Mouse (Mus musculus) hindbrain, embryonic 13.5 days (tissue): ENCODE results near the gene Higd2a. TPM values are rescaled to one million over a fixed set of nuclear protein-coding genes. Genes with fewer than 3 reads are reported as not detected.

Experiments used
- ATAC-seq: fragments of 200-750 bp; cut with Nextera tagmentation; 2 replicates; pipeline ENCODE4 v1.8.0; 2017; ENCODE audit warnings: moderate TSS enrichment; ENCODE audit not compliant: low FRiP score
- H3K27ac ChIP-seq: fragments of 300-500 bp; sonication (generic); 2 replicates; pipeline ENCODE4 v1.5.1; 2015; ENCODE audit warnings: inconsistent platforms, mild to moderate bottlenecking, moderate library complexity
- H3K27me3 ChIP-seq: fragments of 300-500 bp; sonication (generic); 2 replicates; pipeline ENCODE4 v1.6.1; 2015; ENCODE audit warnings: mild to moderate bottlenecking, inconsistent platforms
- H3K36me3 ChIP-seq: fragments of 300-500 bp; sonication (generic); 2 replicates; pipeline ENCODE4 v1.6.1; 2015; ENCODE audit warnings: mild to moderate bottlenecking, inconsistent platforms
- H3K4me1 ChIP-seq: fragments of 300-500 bp; sonication (generic); replicated peaks from 2 replicates; pipeline ENCODE4 v1.6.1; 2015; ENCODE audit warnings: inconsistent platforms
- H3K4me2 ChIP-seq: fragments of 300-500 bp; sonication (generic); 2 replicates; pipeline ENCODE4 v1.6.1; 2015; ENCODE audit warnings: inconsistent platforms, mild to moderate bottlenecking, moderate library complexity
- H3K4me3 ChIP-seq: fragments of 300-500 bp; sonication (generic); 2 replicates; pipeline ENCODE4 v1.5.1; 2015; ENCODE audit warnings: mild to moderate bottlenecking, inconsistent platforms
- H3K9ac ChIP-seq: fragments of 300-500 bp; sonication (generic); 2 replicates; pipeline ENCODE4 v1.6.1; 2015; ENCODE audit warnings: mild to moderate bottlenecking, inconsistent platforms
- H3K9me3 ChIP-seq: fragments of 300-500 bp; sonication (generic); 2 replicates; pipeline ENCODE4 v1.6.1; 2016; ENCODE audit warnings: inconsistent platforms
- WGBS: fragments of 180-500 bp; shearing (Covaris S2); methylation state at CpG from one replicate; pipeline ENCODE4 v1.1.7; 2015; 5-methylcytosine and 5-hydroxymethylcytosine counted together
- polyA plus RNA-seq: library from polyadenylated mRNA; unstranded; fragments of >200 nt; fragmentation: Nextera tagmentation; extraction: Ambion mirVana; gene quantifications from 2 replicates; pipeline ENCODE4 v1.2.1, GENCODE M21; 2015

Higd2a gene
- polyA plus RNA-seq, 1 experiment from 2014 or later: 248 TPM

- H3K36me3 ChIP-seq: peaks cover 54% of the 10 kb centered on the region
- H3K27me3 ChIP-seq: no peaks in the 10 kb centered on the region
- H3K27ac ChIP-seq: peak overlapping the region; percentile 94
- H3K4me1 ChIP-seq: peaks cover 30% of the 10 kb centered on the region
- WGBS: 1% methylated on average over 24 of the region's 24 CpGs
- peak overlapping the region; percentile 86 for H3K4me3 ChIP-seq
- ATAC-seq: peak; percentile 37
- H3K9me3 ChIP-seq: no peaks in the 10 kb centered on the region
- H3K9ac ChIP-seq: peak overlapping the region; percentile 74
- peak overlapping the region; percentile 85 for H3K4me2 ChIP-seq
Observed at GRCm38 (mm10) chr13:54589414-54589995, 502 bp upstream of the Higd2a start.

DNA sequence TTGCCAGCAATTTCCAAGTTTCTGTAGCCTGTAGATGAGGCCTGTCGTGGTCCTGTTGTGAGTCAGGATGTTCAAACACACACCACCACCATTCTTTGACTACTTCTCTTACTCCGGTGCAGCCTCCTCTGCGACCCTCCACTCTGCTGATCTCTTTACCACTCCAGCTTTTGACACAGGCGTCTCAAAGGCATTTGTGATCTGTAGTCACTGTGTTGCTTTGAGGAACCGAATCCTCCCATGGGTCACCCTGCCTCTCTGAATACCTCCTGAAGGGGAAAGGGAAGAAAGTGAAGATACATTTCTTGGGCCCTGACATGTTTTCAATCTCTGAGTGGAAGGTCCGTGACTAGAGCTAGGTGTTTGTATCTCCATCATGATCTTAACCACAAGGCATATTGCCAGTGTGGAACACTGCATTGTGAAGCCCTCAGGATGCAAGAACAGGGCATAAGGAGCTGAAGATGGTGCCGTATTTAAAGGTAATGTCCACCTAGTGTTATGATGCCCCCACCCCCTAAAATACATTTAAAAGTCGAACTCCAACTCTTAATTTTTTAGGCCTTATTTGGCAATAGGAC, 1.9 kb downstream of the Higd2a start:
- Histone ChIP-seq H3K4me3 (peak overlapping the region; percentile 86), H3K27ac (no peak overlapping the region)
- WGBS: 92% methylated on average over 8 of the region's 8 CpGs

GRCm38 (mm10) chr13:54593617-54594016, 3.6 kb downstream of the Higd2a start:
- Histone ChIP-seq H3K36me3 (peaks cover 50% of the 10 kb centered on the region), H3K4me3 (no peak overlapping the region), H3K4me1 (peaks cover 30% of the 10 kb centered on the region), H3K9ac (no peak overlapping the region), H3K27ac (no peak overlapping the region), H3K27me3 (no peaks in the 10 kb centered on the region), H3K4me2 (no peak overlapping the region), H3K9me3 (no peaks in the 10 kb centered on the region)
- 92% methylated on average over 11 of the region's 11 CpGs for WGBS
- no peak for ATAC-seq

More for the DNA sequence above, 1.9 kb downstream of the Higd2a start:
- H3K9ac ChIP-seq: peak overlapping the region; percentile 6; the same call in 1 of the 2 replicates
- no peaks in the 10 kb centered on the region for H3K27me3 ChIP-seq
- H3K4me1 ChIP-seq: peaks cover 35% of the 10 kb centered on the region
- no peaks in the 10 kb centered on the region for H3K9me3 ChIP-seq
- peak overlapping the region; percentile 85 for H3K4me2 ChIP-seq
- no peak for ATAC-seq
- H3K36me3 ChIP-seq: peaks cover 52% of the 10 kb centered on the region

DNA sequence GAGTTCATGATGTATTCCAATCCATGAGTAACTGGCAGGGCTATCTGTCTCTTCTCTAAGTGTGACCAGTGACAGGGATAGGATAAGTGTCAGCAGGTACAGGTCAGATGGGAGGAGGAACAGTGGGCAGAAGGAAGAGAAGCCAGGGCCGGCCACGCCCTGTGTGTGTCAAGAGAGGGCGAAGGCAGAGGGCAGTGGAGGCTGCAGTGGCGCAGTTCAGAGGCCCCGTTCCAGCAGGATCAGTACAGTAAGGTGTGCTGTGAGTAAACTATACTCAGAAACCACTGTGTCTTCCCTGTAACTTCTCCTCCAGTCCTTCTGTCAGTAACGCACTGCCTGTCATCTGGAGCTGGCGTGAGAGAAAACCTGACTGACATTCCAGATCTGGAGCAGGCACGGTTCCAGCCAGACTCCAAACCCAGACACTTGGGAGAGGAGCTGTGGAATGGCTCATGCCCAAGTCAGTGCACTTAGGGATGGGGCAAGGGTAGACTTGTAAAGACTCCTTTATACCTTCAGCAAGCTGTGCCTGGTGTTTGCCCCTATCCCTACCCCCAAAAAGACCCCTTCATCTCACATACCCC, 6.2 kb downstream of the Higd2a start:
- Histone ChIP-seq H3K9ac (no peak overlapping the region), H3K4me1 (peaks cover 16% of the 10 kb centered on the region), H3K4me2 (no peak overlapping the region), H3K36me3 (peaks cover 73% of the 10 kb centered on the region), H3K27ac (no peak overlapping the region), H3K27me3 (no peaks in the 10 kb centered on the region), H3K4me3 (no peak overlapping the region), H3K9me3 (no peaks in the 10 kb centered on the region)
- ATAC-seq: no peak
- 90% methylated on average over 8 of the region's 8 CpGs for WGBS

DNA sequence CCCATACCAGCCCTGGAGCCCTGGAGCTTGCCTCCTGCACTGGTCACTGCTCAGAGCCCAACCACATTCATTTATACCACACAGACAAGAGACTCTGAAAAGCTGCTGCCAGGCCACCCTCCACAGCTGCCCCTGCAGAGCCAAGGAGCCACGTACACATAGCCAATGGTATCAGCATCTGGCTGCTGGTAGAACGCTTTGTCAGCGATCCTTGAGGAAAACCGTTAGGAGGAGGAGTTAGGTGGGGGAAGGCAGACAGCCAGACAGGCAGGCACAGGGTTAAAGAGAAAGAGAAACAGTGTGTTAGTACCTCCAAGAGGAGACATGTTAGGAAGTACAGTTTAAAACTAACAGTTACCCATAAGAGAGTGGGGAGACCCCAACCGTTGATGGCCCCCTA, 6.9 kb downstream of the Higd2a start:
- WGBS: 64% methylated on average over 5 of the region's 5 CpGs
- ATAC-seq: no peak

DNA sequence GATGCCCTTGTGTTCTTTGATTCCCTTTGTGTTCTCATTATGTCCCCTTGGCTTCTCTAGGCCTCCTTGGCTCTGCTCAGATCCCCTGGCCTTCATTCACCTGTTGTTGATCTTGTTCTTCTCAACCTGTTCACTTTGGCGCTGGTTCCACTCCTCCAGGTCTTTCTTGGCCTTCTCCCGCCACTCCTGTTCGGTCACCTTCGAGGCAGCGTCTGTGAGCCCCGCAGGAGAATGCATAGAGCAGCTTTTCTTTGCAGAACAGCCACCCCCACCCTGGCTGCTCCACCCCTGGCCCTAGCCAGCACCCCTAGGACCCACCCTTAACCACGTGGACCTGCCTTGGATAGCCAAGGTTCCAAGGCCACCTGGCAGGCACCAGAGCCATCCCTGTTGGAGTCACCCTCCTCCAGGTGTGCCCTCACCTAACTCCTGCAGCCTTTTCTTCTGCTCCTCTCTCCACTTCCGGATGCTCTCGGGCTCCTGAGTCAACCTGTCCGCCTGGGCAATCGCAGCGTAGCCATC, 8.7 kb downstream of the Higd2a start:
- peaks cover 66% of the 10 kb centered on the region for H3K36me3 ChIP-seq
- H3K4me3 ChIP-seq: no peak overlapping the region
- H3K27me3 ChIP-seq: no peaks in the 10 kb centered on the region
- no peaks in the 10 kb centered on the region for H3K9me3 ChIP-seq
- no peak overlapping the region for H3K9ac ChIP-seq
- H3K4me2 ChIP-seq: no peak overlapping the region
- 90% methylated on average over 12 of the region's 12 CpGs for WGBS
- H3K4me1 ChIP-seq: peaks cover 7% of the 10 kb centered on the region
- H3K27ac ChIP-seq: no peak overlapping the region
- no peak for ATAC-seq

More for the DNA sequence above, 6.9 kb downstream of the Higd2a start:
- no peak overlapping the region for H3K4me2 ChIP-seq
- H3K36me3 ChIP-seq: peaks cover 77% of the 10 kb centered on the region
- no peak overlapping the region for H3K27ac ChIP-seq
- peaks cover 9% of the 10 kb centered on the region for H3K4me1 ChIP-seq
- no peaks in the 10 kb centered on the region for H3K27me3 ChIP-seq
- no peaks in the 10 kb centered on the region for H3K9me3 ChIP-seq
- H3K4me3 ChIP-seq: no peak overlapping the region
- no peak overlapping the region for H3K9ac ChIP-seq

DNA sequence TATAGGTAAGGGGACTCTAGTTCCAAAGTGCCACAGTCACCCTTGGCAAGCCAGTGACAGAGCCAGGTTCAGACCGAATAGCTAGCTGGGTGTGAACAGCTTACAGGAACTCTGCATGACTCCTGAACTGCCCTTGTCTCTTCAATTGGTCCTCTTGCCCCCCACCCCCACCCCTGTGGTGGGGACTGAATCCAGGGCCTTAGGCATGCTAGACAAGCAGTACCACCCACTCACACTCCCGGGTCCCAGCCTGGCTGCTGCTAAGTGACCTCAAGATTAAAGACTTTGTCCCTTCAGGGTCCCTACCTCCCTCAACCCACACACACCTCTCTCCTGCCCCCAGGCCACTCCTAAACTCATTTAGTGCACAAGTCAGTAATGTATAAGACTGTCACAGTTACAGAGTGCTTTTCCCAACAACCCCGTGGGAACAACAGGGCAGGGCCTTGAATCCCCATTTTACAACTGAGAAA, 12.7 kb downstream of the Higd2a start:
- Histone ChIP-seq H3K36me3 (peaks cover 69% of the 10 kb centered on the region), H3K27ac (no peak overlapping the region), H3K4me3 (no peak overlapping the region), H3K4me2 (no peak overlapping the region), H3K27me3 (no peaks in the 10 kb centered on the region), H3K9ac (no peak overlapping the region), H3K4me1 (no peaks in the 10 kb centered on the region), H3K9me3 (no peaks in the 10 kb centered on the region)
- no peak for ATAC-seq
- 58% methylated on average over 3 of the region's 3 CpGs for WGBS

GRCm38 (mm10) chr13:54603501-54603900, 13.5 kb downstream of the Higd2a start:
- Histone ChIP-seq H3K4me3 (no peak overlapping the region), H3K9me3 (no peaks in the 10 kb centered on the region), H3K36me3 (peaks cover 61% of the 10 kb centered on the region), H3K4me2 (no peak overlapping the region), H3K4me1 (peaks cover 6% of the 10 kb centered on the region), H3K27ac (no peak overlapping the region), H3K27me3 (no peaks in the 10 kb centered on the region), H3K9ac (no peak overlapping the region)
- no peak for ATAC-seq

- no peak for ATAC-seq
- Histone ChIP-seq H3K9me3 (no peaks in the 10 kb centered on the region), H3K9ac (no peak overlapping the region), H3K4me1 (peaks cover 13% of the 10 kb centered on the region), H3K36me3 (peaks cover 54% of the 10 kb centered on the region), H3K27me3 (no peaks in the 10 kb centered on the region), H3K4me3 (no peak overlapping the region), H3K4me2 (no peak overlapping the region), H3K27ac (no peak overlapping the region)
- 63% methylated on average over 4 of the region's 4 CpGs for WGBS
Observed at GRCm38 (mm10) chr13:54604221-54604620, 14.2 kb downstream of the Higd2a start.

GRCm38 (mm10) chr13:54605426-54605825, 15.4 kb downstream of the Higd2a start:
- Histone ChIP-seq H3K4me1 (peaks cover 25% of the 10 kb centered on the region), H3K9ac (no peak overlapping the region), H3K27me3 (no peaks in the 10 kb centered on the region), H3K9me3 (no peaks in the 10 kb centered on the region), H3K4me3 (no peak overlapping the region), H3K36me3 (peaks cover 43% of the 10 kb centered on the region), H3K4me2 (no peak overlapping the region), H3K27ac (no peak overlapping the region)
- no peak for ATAC-seq
- 86% methylated on average over 5 of the region's 5 CpGs for WGBS

DNA sequence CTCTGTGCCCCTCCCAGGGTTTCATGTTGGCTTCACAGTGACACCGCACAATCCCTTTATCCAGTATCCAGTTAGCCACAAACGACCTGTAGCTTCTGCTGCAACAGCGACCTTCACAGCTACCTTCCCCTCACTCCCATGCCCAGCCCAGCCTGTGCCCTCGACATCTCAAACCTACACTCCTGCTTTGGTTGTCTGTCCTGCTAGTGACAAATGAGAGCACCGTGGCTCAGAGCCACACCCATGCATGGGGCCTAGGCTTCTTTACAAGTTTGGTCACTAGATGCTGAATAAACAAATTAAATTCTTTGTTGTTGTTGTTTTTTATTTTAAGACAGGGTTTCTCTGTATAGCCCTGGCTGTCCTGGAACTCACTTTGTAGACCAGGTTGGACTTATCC, 17.2 kb downstream of the Higd2a start:
- H3K4me1 ChIP-seq: peaks cover 32% of the 10 kb centered on the region
- WGBS: 76% methylated on average over 5 of the region's 5 CpGs
- H3K27ac ChIP-seq: no peak overlapping the region
- ATAC-seq: no peak
- peaks cover 33% of the 10 kb centered on the region for H3K36me3 ChIP-seq
- no peaks in the 10 kb centered on the region for H3K27me3 ChIP-seq
- H3K4me2 ChIP-seq: no peak overlapping the region
- no peak overlapping the region for H3K4me3 ChIP-seq
- H3K9ac ChIP-seq: no peak overlapping the region
- H3K9me3 ChIP-seq: no peaks in the 10 kb centered on the region

DNA sequence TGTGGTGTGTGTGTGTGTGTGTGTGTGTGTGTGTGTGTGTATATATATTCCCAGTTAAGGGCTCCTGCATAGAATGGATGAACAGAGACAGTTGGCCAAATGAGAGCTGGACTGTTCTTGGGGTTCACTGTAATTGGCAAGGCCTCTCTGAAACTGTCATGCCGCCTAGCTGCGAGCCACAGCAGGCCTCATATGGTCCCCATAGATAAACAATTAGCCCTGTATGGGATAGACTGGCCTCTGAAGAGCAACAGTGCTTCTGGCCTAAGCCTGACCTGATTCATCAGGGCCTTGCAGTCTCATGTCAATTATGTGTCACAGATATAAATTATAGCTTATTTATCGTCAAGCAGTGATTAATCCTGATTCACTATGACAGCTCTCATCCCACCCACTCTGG, 18.0 kb downstream of the Higd2a start:
- 57% methylated on average over 3 of the region's 3 CpGs for WGBS
- Histone ChIP-seq H3K27ac (no peak overlapping the region), H3K4me2 (peak overlapping the region; percentile 83; the same call in 1 of the 2 replicates), H3K9ac (peak overlapping the region; percentile 67; the same call in 1 of the 2 replicates), H3K4me3 (no peak overlapping the region), H3K27me3 (no peaks in the 10 kb centered on the region), H3K36me3 (peaks cover 33% of the 10 kb centered on the region), H3K9me3 (no peaks in the 10 kb centered on the region), H3K4me1 (peaks cover 32% of the 10 kb centered on the region)
- ATAC-seq: no peak
